Mouse (Mus musculus) frontal cortex, postnatal 10 days (tissue): ENCODE results near the gene Hmgcs2.

Source experiments
- DNase-seq, 2 experiments: peaks; one replicate each; pipeline ENCODE4 v3.0.0; 2022; ENCODE audit warnings: low spot score in 2 of 2, mixed read lengths in 1 of 2

Gene Hmgcs2

DNA sequence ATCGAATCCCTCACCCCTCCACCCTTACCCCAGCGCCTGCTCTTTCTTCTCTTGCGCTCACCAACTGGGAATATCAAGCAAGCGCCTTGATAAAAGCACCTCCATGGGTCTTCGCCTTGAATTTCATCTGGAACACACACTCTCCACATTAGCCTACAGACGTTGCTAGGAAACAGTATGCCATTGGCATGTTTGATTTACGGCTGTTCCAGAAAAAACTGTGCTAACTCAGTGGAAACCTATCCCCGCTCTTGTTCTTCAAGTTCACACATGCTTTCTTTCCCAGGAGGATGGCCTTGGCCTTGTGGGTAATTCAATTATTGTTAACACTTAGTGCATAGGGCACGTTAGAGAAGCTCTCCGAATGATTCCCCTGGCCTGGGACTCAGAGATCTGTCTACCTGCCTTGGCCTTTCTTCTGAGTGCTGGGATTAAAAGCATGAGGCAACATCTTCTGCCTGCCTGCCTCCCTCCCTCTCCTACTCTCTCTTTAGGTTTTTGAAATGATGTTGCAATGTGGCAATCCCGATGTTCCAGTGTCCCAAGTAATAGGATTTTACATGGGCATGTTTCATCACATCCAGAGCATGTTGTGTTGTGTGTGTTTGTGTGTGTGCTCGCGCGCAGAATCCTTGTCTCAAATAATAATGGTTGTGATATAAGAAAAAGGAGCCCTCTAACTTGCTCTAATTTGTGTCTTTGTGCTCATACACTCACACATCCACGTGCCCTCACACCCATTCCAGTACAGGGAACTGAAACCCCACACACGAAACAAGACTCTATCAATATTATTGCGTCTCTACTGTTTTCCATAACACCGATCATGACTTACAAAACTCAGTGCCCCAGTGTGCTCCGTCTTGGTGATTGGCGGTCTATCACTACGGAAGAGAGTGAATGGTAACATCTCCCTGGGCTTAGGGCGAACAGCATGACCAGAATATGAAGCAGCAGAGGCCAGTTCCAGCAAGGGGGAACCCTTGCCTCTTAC lies 56.7 kb downstream of the Hmgcs2 start:
- no peak for DNase-seq

DNA sequence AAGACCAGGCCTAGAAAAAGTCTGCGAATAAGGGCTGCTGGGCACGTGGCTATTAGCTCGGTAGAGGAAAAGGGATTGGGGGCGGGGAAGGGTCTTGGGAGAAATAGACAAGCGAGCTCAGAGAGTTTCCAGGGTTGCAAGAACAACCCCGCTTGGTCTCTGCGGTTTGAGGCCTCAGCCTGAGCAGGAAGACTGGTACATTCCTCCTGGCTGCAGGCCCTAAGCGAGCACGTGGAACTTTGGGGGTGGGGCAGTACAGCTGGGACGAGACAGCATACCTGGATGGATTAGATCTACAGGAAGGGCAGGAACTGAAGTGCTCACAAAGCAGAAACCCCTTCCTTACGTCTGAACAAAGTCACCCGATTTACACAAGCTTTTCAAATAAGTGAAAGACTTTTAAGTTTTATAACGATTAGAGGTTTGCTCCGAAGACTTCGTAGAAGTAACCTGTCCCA lies 58.4 kb downstream of the Hmgcs2 start:
- DNase-seq = peak; percentile 20 to 48

DNA sequence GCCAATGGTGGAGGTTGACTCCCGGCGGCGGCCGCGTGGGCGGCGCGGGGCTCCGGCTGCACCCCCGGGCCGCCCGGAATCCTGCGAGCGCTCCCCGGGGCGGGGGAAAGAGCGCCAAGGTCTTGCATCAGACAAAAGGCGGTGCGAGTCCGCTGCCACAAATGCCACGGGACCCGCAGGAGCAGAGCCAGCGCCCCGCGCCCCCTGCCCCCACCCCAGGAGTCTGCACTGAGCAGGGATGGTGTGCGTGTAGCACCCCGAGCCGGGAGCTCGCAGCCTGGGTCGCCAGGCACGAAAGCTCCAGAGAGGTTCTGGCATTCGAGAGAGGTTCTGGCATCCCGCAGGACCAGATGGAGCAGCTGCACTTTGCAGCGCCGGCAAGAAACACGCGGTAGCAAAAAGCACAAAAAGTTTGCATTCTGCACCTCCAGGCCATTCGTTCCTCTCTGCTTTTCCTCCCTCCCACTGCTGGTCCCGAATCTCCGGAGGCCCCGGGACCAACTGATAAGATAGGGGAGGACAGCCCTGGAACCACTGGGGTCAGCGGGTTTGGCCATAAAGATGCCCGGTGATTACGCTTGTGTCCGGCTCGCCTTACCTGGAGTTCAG lies 59.0 kb downstream of the Hmgcs2 start:
- DNase-seq = peak; percentile 31 to 34

DNA sequence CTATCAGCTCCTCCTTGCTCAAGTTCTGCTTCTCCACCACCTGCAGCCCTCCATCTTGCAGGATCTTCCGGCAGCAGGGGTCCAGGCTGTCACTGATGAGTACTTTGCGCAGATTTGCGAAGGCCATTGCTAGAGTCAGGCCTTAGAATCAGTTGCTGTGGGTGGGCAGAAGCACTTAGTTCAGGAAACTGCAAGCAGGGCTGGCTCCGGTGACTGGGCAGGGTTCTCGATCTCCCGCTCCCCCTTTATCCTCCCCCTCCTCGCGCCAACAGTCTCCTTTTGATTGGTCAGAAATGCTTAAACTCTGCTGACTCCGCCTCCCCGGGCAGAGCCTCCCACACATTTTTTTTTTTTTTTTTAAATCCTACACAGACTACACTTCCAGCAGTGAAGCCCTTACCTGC lies 59.5 kb downstream of the Hmgcs2 start, which contains the start of gene Phgdh:
Phgdh (minus strand) TSS at position 285 of the 404 bp plus-strand sequence.
- DNase-seq = peak; percentile 38 to 57

DNA sequence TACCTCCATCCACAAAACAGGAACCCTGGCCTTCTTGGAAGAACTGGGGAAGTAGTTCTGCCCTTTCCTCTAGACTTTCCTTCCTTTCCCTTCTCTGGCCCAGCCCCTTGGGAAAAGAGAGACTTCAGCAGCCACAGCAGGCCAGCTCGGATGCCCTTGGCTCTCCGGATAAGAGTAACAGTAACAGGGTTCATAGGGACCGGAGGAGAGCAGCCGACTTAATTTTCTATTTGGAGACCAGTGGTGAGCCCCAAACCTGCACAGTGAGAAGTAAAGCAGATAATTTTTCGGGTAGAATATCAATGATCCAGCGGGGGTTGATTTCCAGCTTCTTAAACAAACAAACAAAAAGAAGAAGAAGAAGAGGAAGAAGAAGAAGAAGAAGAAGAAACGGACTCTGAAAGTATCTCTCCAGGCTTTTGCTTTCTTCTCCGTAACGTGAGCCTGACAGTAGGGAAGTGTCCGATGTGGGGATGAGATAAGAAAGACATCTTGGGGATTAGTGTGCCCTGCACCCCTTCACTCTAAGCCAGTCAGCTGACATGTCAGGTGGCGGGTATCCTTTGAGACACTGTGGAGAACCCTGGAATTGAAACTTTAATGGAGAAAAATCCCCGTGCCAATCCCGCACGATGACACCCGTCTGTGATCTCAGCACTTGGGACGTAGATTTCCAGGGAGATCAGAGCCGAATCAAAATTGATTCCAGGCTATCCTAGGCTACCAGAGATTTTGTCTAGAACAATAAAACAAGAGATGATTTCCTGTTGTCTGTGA lies 60.8 kb downstream of the Hmgcs2 start:
- no peak for DNase-seq

DNA sequence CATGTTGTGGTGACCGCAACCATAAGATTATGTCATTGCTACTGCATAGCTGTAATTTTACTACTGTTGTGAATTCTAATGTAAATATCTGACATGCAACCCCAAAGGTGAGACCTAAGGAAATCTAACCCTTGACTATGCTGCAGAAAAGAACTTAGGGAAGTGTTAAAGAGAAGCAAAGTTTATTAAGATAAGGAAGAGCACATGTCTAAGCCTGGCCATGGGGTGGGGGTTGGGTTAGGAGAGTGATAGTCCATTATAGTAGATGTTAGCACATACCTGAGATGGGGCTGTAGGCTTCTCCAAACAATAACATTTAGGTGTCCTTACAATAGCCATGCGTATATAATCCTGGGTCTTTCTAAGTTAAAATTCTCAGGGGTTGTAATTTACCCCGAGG lies 63.0 kb downstream of the Hmgcs2 start:
- DNase-seq = no peak

DNA sequence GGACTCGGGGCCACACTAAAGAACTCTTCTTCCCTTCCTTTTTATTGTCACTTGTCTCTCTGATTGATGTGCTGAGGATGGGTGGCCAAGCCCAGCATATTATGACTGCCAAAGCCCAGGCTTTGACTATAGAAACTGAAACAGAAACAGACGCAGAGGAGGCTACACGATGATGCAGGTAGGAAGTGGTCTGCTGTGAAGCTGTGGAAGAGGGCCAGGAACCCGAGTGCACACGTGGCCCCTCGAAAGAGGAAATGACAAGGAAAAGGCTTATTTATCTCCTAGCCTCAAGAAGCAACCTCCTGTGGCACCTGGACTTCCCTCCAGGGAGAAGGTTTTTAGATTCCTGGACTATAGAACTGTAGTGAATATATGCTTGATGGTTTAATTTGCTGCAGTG lies 67.9 kb downstream of the Hmgcs2 start:
- DNase-seq = no peak

DNA sequence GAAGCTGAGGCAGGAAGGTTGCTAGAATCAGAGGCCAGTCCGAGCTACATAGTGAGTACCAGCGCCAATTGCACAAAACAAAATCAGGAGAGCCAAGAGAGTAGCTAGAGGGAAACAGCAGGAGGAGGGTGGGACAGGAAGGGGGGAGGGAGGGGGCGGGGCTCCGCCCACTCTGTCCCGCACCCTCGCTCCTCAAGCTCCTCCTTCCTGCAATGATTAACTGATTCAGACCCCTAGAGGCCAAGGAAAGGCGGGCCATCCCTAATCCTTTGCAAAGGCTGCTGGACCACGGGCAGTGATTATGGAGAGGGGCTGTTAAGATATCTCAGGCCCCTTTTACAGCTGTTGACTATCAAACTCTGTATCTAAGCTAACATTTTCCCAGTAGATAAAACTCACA lies 68.5 kb downstream of the Hmgcs2 start:
- DNase-seq = no peak

DNA sequence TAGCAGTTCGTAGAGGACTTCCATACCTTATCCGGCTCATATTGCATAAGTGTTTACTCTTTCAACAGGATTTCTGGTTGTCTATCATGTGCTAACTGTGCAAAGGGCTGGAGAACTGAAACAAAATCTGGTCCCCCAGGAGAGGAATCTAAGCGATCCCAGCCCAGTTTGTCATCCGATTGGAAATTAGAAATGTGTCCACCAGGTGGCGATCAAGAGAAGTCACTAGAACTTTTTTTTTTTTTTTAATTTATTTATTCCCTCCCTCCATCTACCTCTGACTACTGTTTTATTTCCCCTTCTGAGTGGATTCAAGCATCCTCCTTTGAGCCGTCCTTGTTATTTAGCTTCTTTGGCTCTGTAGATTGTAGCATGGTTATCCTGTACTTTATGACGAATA lies 73.7 kb downstream of the Hmgcs2 start:
- DNase-seq = peak in 1 of 2 experiments; percentile 60

DNA sequence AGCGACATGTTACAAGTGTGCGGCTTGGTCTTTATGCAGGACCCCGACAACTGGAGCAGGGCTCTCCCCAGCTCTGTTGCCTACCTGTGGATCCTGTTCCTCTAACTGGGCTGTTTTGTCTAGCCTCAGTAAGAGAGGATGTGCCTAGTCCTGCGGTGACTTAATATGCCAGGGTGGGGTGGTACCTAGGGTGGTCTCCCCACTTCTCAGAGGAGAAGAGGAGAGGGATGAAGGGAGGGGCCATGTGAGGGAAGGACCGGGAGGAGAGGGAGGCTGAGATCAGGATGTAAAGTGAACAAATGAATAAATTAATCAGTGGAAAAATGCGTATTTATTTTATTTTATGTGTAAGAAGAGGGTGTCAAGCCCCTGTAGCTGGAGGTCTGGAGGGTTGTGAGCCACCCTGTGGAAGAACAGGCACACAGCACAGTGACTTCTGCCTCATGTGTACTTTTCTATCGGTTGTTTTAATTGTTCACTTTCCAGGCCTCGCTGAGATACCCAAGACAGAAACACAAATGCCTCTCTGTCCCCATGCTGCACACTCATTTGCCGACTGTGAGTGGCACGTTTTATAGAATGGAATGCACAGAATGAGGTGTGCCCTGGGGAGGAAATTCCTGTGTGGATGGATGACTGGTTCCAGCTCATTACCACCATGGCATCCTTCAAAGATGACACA lies 75.2 kb downstream of the Hmgcs2 start:
- DNase-seq = no peak

DNA sequence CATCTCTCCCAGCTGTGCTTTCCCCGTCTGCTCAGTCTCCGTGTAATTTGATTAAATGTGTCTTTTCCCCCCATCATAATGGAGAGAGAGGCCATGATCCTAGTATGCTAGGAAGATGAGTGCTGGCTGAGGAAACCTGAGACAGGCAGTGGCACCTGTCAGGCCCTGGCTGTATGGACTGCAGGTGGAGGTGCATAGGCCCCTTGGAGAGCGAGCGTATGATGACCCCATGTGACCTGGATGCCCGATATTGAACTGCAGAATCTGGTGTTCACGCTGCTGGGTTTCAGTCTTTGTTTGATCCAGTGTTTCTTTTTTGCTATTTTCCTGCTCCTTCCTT lies 75.8 kb downstream of the Hmgcs2 start:
- DNase-seq = no peak

DNA sequence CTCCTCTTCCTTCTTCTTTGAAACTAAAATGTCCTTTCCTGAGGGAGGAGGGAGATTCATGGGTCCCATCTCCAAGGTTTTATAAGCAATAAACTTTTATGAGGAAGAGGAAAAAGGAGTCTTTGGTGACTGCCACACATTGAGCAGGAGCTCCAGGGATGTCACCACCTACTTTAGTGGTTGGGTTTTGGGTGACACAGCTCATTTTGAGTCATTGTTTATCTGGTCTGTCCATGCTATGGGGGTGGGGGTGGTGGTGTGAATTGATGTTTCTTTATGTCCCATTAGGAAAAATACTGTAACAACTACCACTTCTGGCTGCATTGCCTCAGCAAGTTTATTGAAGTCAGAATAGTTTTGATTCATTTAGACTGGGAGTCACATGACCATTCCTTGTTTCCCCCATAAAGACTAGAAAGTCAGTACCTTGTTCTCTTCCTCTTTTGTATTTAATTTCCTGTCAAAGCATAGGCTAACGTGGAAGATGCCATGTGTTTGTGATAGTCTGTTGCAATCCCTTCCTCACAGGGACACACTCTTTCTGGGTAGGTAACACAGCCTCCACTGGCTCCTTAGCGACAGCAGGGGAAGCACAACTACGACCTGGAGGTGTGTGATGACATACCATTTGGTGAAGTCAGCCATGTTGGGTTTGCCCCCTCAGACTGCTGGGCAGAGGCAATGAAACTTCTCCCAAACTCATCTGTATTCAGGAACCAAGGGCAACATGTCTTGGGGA lies 76.6 kb downstream of the Hmgcs2 start:
- no peak for DNase-seq
